Mouse (Mus musculus) T-helper 2 cell (primary cell): ENCODE results near the gene Med23.

Source experiments
- in situ Hi-C: fragments of 300-600 bp; cut with MboI, MseI; formaldehyde crosslinking; loops from one replicate; pipeline ENCODE4 v1.15.1; 2025; ENCODE audit warnings: high pct_unique_total_duplicates

Gene Med23

DNA sequence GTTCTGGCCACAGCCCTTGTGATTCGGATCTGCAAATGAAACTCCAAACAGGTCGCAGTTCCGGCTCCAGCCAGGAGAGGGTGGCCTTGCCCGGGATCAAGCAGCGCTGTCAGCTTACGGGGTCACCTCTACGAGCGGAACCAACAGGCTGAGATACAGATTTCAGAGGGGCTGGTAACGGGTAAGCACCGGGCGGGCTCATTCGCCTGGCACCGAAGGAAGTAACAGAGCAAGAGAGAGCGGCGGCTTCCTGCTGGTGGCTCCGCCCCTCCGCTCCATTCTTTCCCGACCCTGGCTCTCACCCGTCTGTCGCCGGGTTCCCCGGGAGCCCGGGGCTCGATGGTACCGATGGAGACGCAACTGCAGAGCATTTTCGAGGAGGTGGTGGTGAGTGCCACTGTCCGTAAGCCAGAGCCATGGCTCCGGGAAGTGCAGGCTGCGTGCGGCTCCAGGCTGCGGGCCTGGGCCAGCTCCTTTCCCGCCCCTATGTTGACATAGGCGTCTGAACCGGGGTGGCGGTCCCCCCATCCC is at the start of gene Med23:
TSS of gene Med23 (plus strand) at position 227 of the 531 bp plus-strand sequence.
- in situ Hi-C loops: no loop called here

DNA sequence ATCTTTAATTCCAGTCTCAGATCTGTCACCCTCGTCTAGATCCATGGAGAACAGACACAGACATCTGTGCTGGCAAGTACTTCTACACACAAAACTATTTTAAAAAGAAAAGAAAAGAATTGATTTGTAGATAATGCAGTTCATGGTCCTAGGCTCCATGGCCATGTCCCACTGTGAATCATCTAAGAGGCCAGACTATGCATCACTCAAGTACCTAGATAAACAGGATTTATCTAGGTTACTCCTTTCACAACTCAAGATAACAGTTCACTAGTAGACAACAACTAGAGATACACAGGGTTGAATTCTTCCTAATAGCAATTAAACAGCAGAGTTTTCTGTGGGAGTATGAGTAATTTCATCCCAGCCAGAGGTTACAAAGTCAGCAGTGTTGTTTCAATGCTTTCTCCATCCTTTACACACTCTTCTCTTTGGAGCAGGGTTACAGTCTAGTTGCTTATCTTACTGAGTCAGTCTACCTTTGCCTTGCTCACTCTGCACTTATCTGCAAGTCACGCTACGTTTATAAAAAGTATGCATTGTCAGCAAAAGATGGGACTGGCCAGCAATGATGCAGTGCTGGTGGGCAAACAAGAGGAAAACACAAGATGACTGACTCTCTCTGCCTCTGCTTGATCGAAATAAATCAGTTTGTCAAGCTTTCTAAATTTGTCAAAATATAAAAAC is 47.7 kb upstream of the Med23 start:
- in situ Hi-C loops: no loop called here

DNA sequence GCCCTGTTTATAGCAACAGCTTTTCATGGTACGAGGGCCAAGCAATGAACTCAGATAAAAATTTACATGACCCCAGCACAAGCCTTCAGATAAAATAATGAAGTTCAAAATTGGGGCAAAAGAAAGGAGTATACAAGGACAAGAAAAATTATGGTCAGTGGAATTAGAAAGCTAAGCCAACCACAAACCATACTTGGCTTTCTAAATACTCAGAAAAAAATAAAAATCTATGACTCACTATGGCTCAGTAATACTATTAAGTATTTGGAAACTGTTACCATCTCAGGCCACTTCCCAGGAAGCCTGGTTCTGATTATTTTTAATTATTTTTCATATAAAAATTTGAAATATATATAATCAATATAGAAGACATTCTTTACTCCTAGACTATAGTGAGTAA is 46.9 kb upstream of the Med23 start:
- in situ Hi-C loops: no loop called here

DNA sequence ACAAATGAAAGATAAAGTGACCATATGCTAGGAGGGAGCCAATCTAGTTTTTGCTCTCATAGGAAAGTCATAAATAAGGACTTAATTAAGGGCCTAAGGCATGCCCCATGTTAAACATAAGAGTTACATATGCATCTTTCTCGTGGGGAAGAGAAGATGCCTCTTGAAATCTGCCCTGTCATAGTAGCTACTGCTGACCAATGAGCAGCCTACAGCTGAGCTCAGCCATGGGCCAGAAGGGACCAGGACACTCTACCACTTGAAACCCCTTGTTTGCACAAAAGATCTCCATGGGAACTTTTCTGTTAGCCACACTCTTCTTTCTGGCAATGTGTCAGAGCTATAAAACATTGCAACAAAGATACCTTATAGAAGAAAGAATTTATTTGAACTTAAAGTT is 46.5 kb upstream of the Med23 start:
- in situ Hi-C loops: no loop called here

DNA sequence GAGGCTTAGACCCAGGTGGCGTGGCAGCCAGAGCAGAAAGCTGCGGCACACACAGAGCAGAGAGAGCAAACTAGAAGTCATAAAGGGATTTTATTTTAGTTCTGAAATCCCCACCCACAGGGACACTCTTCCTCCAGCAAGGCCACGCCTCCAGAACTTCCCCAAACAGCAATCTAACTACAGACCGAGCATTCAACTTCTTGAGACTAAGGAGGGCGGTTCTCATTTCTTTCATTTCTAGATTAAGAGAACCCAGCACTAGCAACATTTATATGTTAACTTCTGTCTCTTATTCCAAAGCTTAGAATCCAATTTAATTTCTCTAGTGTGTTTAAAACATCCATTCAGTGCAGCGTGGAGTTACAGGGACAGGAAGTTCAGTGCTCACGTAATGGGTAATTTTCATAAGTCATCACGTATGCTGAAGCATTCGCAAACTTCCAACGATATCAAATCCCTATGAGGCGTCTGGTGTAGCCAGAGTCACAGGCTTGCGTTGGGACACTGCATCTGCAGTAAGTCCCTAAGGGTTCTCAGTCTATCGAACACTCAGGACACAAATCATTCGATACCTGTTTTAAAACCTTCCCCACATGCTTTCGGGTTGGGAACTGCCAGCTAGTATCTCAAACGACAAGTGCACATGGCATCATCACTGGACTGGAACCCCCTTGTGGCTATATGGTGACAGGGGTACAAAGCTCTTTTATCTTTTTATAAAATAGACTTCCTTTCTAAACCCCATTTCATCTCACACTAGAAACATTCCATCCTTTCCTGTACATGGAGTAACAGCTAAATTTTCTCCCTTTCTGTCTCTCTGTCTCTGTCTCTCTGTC is 45.9 kb upstream of the Med23 start:
- in situ Hi-C loops: no loop called here

DNA sequence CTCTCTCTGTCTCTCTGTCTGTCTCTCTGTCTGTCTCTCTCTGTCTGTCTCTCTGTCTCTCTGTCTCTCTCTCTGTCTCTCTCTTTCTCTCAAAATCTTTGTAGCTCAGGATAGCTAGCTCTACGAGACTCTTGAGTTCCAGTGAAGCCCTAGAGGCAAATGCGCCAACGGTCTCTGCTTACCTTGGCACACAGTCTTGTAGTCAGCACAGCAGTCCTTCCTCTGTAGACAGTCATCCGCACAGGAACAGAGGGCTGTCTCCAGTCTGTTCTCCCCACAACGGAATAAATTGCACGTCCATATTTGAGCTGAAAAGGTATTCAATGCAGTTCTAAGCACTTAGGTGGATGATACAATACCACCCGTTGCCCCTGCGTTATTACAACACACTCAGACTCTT is 45.2 kb upstream of the Med23 start:
- in situ Hi-C loops: no loop called here

DNA sequence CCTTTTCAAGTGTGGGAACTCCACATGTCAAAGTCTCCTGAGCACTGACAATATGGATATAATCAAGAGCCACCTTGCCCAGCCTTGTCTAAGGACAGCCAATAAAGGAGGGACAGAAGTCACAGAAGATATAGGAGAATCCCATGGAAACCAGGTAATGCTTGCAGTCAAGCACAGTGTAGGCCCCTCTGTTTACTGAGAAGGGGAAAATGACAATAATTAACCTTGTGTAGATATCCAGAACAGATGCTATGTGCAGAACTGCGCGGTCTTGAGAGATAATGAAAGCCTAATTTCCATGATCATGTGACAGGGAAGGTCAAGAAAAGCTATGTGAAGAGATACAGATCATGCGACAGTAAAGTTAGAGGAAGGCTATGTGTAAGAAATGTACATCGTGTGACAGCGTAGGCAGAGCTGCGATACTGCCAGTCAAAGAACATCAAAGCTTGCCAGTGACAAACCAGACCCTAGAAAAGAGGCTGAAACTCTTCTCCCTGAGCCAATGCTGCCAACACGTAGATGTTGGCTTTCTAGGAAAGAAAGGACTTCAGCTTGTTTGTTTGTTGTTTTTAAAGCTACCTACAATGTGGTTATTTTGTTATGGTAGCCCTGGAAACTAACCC is 44.2 kb upstream of the Med23 start:
- in situ Hi-C loops: no loop called here

DNA sequence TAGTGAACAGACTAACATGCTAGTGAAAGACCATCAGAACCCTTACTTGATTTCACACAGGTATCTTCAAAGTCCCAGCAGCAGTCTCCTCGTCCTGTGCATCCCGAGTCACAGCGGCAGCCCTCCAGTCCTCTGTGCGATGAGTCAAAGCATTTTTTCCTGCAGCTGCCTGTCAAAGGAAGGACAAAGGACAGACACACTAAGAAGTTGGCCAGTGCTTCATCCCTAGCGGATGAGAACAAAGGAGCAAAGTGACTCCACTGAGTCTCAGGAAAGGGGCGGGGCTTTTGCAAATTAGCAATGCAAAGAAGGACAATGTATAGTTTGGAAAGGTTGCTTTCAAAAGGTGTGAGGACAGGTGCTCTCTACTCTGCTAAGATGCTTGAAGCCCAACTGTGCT is 43.7 kb upstream of the Med23 start:
- in situ Hi-C loops: no loop called here

DNA sequence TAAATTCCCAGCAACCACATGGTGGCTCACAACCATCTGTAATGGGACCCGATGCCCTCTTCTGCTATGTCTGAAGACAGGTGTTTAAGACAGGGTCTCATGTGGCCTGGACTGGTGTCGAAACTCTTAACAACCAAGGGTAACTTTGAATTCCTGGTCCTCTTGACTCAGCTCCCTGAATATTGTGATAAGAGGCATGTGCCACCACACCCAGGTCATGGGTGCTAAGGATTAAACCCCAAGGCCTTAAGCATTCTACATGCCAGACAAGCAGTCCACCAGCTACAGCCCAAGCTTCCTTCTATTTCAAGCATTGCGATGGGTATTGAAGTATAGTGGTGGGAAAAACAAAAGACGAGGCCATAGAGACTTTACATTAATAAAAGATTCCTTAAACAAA is 41.6 kb upstream of the Med23 start:
- in situ Hi-C loops: no loop called here

DNA sequence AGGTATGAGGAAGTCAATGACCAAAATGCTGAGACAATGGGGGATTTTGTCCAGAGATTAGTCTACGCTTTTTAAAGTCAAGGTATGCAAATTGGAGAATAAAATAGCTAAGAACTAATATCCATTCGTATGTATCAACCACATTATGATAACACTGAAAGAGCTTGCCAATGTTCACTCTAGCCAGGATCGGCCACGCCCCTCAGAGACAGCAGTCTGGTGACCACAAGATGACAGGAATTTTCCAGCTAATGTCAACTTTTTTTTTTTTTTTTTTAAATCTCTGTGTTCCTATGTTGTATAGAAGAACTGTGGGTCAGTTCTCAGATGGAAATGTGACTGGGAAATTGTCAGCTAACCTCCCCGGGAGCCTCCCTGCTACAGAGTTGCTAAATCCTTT is 39.3 kb upstream of the Med23 start:
- in situ Hi-C loops: no loop called here

DNA sequence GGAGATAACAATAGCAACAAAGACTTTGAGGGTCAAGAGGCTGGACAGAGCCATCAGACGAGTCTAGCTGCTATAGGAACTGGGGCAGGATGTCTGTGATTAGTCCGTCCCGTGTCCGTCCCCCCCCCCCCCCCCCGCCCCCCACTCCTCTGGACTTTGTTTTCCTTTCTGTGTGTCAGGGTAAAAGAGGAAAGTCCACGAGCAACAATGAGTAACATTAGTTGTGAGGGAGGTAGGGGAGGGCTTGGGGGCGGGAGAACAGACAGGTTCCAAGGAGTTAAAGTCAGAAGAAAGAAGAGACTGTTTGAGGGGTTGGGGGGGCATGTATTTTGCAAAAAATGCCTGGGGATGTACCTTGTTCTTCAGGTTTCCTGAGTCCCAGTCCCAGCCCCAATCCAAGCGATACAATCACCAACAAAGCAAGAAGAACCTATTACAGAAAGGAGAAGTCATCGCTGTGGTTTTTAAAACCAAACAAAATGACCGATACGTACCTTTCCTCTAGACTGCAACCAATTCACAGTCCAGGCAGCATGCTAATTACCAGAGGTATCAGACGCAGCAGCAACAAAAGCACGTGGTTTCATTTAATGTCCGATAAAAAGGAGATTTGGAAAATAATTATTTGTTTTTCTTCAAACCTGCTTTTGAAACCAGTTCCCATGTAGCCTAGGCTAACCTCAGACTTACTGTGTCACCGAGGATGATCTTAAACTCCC is 38.2 kb upstream of the Med23 start:
- in situ Hi-C loops: no loop called here

DNA sequence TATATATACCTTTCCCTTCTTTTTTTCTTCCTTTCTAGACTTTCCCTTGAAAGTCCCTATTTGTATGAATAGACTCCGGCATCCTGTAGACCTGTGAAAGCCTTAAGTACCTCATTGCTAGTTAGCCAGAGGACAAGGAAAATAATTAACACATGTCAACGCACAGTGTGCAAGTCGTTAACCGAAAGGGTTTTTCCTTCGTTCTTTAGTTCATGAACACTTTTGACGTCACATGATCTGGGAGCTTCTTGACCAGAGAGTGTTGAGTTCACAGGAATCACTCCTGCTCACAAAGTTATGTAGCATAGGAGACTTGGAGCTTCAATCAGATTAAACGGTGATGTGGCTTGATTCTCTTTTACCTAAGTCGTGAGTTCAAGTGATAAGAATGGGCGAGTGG is 37.5 kb upstream of the Med23 start:
- in situ Hi-C loops: no loop called here

DNA sequence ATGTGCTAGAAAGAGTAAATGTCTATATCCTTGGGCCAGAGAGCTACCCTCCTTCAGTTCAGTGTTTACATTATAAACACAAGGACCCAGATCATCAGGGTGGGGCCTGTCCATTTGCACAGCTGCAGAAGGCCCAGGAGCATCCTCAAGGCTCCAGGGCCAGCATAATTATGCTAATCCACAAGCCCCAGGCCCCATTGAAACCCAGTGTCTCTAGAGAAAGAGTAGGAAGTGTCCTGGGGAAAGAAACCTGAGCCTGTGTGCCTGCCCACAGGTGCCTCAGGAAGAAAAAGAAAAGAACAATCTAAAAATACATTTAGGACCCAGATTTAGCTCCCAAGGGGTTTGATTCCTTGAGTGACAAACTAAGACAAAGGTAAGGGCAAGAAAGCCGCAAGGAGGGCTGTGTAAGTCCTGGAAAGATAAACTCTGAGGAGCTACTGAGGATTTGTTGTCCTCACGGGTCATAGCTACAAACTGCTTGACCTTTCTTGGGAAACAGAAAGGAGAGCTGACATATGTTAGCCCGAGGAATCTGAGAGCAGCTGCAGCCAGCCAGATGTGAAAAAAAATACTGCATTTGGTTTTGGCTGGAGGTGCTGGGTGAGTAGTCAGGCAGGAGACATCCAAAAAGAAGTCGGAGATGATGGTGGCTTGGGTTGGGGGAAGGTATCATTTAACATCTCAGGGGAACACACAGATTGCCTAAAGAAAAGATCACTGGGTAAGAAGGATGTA is 35.0 kb upstream of the Med23 start:
- in situ Hi-C loops: no loop called here

DNA sequence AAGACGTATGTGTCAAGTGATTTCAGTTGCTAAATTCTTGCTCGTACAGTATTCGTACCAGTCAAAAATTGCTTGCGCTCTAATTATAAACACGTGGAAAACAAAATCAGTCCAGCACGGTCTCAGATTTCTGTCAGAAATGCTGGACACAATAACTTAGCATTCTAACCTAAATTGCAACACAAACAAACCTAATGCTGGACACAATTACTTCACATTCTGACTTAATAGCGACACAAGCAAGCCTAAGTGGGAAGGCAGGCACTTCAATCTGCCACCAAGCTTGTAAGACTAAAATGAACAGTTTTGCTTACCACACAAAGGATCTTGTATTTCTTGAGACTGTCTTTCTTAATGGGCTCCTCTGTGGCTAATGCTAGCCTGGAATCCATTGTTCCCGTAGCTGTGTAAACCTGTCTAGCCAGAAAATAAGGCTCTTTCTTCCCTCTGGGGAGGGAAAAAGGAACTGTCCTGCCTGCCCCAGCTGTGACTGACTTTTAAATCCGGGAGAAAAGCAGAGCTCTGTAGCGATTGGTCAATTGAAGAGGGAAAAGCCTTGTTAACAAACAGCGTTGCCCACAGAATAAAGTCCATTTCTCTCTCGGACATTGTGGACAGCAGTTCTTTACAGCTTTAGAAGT is 34.0 kb upstream of the Med23 start:
- in situ Hi-C loops: no loop called here

DNA sequence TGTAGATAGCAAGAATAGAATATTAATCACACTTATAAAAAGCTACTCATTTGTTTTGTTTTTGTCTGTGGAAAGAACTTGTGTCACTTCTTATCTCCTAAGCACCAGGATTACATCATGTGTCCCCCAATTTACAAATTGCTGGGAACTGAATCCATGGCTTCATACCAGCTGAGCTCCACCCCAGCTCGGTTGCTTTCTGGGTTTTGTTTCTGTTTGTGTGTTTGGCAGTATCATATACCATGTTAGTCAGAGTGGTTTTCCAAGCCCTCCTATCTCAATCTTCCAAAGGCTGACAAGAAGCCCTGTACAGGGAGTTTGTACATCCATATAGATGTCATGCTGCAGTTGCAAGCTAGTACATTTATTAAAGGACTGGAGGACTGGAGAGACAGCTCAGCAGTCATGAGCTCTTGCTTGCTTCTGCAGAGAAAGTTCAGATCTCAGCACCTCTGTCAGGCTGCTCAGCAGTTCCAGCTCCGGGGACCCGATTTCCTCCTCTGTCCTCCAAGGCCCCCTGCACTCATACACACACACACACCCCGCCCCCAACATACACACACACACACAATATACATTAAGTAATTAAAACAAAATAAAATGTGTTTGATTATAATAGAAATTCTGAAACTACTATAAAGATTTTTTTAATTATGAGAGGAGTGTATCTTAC is 33.3 kb upstream of the Med23 start:
- in situ Hi-C loops: no loop called here

DNA sequence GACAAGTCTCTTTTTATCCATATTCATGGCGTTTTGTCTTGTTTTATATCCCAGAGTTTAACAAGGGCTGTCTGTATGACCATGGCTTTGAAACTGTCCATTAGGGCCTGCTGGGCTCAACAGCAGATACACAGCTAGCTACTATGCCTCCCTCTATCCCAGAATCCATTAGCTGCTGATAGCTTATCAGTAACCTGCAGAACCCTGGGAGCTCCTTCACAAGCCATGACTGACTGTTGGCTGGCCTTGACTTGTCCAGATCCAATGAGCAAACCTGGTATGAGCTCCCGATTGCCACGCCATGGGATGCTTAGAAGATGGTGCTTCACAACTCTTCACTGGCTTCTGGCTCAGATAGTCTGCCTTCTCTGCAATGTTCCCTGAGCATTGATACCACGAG is 29.0 kb upstream of the Med23 start:
- in situ Hi-C loops: no loop called here

DNA sequence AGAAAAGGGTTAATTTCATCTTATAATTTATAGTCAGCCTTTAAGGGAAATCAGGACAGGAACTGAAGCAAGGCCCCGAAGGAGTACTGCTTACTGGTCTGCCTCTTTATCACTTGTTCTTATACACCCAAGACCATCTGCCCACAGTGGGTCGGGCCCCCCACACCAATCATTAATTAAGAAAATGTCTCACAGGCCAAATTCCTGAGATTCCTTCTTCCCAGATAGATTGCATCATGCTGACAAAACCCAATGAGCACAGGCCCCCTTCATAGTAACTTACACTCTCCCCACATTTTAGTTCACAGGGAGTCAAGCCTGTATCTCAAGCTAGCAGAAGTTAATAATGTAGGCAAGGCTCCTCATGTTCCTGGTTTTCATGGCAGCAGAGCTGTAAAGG is 27.8 kb upstream of the Med23 start:
- in situ Hi-C loops: no loop called here

DNA sequence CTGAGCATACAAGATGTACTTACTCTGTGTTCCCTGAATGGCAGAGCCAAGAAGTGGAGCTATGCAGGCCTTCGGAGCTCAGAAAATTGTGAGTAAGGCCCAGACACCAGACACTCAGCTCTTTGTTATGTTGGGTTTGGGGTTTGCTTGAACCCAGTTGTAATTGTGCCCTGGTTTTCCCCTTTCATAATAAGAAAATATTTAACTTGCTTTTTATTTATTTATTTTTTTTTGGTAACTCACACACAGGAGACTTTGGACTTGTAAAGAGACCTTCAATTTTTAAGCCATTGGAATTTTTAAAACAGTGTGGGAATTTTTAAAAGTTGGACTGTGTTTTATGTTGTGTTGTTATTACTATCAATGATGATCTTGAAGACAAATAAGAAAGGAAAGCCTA is 27.1 kb upstream of the Med23 start, which contains the start of gene Enpp3:
TSS of gene Enpp3 (minus strand) at position 148 of the 400 bp plus-strand sequence.
- in situ Hi-C loops: no loop called here

DNA sequence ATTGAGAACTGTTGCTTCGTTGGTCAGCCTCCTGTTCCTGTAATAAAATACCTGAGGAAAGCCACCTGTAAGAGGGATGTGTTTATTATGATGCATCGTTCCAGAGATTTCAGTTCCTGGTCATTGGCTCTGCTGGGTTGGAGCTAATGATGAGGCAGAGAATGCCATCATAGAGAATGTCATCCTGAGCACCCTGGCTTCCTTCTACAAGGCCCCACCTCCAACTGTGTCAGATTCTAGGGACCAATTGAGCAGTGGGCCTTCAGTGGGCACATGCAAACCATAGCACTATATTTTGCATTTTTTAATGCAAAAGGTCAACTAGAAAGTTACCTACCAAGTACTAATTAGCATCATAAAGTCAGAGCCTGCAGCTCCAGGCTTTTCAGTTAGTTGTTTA is 6.6 kb upstream of the Med23 start:
- in situ Hi-C loops: no loop called here

DNA sequence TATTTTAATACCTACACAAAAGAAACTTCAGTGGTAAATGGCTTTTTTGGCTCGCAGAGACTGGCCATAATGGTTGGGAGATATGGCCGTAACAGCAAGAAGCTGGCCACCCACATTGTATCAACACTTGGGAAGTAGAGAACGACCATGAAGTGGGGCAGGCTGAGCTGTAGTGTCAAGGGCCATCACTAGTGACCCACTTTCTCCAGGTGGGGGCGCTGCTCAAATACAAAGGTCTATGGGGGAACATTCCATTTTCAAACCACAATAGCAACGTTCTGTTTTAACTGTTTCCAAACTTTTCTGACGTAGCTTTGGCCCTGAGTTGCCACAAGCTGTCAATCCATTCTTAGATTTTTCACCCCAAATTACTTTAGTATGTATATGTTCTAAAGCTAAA is 5.4 kb upstream of the Med23 start:
- in situ Hi-C loops: no loop called here
